Mouse (Mus musculus) CH12F3 (cell line): ENCODE measurements around the gene Tagln3.

Experiments
- in situ Hi-C: fragments of 300-500 bp; cut with MboI; formaldehyde crosslinking; loops from 2 replicates; pipeline ENCODE4 v1.14.3; 2020; ENCODE audit warnings: low sequenced_read_pairs

Gene Tagln3

DNA sequence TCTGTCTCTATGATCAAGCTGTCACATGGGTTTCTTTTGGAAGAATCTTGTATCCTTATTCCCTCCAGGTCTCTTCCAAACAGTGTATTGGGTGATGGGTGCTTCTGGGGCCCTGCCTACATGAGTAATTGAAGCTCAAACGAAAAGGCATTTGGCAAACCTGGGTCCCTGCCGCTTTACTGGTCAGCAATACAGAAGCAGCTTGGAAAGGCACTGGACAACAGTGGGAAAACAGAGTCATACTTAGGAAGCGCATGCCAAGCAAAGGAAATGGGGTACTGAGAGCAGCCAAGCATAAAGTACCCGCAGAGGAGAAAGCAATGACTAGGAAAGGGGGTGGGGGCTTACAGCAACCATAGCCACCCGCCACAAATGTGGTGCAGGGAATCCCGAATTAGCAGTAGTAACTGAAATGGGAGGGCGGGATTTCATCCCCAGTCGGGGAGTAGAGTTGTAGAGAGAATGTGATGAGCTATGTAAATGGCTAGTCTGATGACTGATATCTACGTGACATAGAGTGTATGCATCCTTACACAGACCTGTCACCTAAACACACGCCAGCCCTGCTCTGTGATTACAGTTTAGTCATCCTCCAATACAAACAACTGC lies 4.3 kb downstream of the Tagln3 start:
- in situ Hi-C loops, result no loop called here

DNA sequence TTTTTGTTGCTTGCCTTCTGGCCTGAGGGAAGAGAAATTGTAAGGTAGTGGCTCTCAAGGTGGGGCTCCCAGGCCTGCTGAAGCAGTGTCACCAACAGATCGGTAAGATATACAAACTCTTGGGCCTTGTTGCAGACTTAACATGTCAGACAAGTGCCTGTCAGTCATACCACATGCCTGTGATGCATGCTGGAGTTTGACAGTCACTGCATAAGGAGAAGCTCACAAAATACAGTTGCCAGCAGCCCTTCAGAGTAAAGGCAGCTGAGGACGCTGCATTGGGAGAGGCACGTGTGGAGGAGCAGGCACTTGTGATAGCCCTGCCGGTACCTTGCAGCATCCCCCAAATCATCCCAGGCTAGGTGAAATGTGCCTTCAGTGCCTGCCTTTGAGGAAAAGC lies 6.1 kb downstream of the Tagln3 start:
- in situ Hi-C loops, result no loop called here

DNA sequence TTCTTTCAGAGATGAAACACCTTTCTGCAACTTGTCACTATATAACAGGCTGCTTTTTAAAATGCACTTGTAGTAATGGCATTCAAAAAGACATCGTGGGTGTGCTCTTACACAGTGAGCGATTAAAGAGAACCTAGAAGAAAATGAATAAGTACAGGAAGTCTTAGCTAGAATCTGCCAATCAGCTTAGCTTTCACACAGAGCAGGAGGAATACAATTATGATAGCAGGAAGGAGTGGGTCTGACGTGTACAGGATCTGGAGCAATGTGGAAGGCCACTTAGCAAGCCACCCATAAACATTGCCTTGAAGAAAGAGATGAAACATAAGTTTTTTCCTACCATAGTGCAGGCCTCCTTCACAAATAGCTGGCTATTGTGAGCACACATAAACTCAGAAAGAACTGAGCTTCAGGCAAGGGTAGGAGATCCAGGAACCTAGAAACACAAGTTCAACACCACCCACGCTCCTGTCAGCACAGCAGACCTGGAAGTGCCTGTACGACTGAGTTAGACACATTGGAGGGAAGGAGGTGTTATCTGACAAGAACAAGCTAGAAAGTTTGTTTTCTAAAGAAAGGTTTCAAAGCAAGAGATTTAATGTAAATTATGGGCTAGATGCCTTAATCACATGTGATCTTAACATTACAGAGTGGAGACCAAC lies 9.8 kb downstream of the Tagln3 start:
- in situ Hi-C loops, result no loop called here

DNA sequence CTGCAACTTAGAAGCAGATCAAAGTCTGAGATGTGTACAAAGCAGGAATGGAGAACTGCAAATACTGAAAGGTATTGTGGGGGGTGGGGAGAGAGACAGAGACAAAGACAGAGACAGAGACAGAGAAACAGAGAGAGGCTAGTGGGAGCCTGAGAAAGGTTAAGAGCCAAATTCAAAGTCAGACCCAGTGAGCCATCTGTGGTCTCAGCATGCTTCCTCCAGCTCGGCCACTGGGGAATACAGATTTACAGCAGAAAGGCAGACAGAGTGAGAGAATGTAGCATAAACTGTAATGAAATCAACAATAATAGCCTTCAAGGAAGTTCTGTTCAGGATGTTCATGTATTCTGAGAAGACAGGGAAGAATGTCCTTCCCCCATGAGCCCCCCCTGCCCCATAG lies 10.5 kb downstream of the Tagln3 start:
- in situ Hi-C loops, result no loop called here

DNA sequence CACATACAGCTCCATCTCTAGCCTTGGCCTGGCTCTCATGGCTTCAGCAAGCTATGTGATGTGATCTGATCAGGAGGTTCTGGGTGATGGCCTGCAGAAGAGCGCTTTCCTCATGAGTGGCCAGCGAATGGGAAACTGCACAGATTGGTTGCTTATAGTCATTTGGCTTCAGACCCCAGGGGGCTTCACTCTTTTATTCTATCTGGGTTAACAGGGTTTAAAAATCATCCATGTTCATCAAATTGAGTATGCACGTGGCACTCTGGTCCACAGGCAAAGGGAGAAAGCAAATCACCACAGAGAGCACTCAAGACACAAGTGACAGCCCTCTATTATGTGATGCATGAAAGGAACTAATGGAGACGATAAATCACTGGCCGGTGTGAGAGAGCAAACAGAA lies 11.1 kb downstream of the Tagln3 start:
- in situ Hi-C loops, result no loop called here

DNA sequence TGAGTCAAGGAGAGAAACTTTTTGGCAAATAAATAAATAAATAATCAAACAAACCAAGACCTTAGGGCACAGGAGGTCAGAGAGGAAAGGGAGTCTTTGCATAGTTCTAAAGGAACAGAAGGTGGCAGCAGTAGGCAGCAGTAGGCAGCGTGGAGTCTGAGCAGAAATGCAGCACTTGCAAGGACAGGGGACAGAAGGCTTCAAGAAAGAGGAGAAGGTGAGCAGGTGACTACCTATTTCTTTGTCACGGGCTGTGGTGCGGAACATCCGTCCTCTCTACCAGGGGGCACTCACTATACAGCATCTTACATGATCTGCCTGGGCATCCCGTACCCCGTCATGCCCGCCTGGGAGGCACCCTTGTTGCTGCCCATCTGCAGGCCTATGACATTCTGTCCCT lies 13.1 kb downstream of the Tagln3 start:
- in situ Hi-C loops, result no loop called here

DNA sequence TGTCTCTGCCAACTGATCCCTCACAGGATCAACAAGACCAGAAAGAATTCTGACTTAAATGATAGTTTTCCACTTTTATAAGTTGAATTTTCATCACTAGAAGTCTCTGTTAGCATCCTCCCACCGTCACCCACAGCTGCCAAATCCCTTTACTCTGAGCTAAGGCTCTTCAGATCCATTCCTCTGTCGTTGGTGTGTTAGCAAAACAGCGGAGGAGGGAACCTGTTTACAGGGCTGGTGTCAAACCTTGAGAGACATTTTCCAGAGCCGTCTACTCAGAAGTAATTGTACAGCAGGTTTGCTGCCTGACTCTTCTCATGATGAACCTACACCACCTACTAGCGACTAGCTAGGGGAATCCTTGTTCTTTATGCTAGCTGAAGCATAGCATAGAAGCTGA lies 25.1 kb downstream of the Tagln3 start:
- in situ Hi-C loops, result no loop called here

DNA sequence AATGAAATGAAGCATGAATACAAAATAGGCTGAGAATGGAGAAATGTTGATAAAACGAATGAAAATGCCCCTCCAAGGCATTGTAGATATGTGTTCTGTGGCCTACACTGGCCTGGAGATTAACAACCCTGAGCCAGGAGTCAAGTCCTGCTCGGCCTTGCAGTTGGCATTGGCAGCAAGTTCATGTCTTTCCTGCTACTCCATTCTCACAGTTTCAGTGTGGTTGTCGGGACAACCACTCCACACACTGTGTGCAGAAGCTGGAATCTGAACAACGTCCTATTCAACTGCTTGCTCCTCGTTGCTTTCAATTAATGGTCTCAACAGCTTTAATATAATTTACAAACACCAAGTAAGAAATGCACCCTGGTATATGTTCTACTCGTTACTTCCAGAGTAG lies 26.4 kb downstream of the Tagln3 start:
- in situ Hi-C loops, result no loop called here

DNA sequence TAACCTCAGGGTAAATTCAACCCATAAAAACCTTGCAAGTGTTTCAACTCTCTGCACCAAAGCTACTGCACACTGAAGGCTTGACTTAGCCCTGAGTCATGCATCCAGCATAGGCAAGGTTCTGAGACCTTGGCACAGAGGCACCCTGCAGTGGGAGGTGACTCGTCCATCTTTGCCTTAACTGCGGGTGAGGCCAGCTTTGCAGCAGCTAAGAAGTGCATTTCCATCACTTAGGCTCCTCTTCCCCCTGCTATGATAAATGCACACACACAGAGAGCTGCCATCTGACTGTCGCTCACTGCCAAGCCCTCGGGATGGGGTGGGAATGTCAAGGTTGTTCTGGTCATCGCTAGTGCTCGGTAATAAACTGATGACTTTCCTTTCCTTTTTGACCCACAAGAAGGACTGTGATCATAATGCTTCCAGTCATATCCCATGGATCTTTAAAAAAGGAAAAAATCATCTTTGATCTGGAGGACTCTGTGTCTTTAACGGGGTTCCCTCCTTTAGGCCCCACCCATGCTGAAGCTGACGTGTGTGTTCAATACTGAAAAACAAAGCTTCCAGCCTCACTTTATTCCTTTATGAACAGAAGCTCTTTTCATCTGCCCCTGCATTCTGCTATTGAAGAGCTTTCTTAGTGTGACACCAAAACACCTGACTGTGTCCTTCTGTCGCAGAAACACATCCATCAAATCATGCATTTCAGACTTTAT lies 28.8 kb downstream of the Tagln3 start:
- in situ Hi-C loops, result no loop called here

DNA sequence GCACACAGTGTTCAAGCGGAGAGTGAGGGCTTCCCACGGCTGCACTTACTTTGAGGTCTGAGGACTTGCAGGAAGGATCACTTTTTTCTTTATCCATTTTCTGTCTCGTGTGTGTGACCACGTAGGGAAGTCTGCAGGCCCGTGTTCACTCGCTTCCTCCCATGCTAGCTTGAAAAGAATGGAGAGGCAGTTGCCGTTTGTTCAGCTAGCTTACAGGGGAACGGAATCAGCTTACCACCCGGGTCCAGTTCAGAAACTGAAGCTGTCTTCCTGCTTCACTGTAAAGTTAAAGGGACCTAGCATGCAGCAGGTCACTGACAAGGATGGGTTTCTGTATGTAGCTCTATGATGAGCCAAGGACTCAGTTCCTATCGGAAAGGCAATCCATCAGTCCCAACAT lies 30.9 kb downstream of the Tagln3 start, which contains the start of gene Tmprss7:
Gene Tmprss7 (minus strand): TSS at position 101 of the 400 bp plus-strand sequence.
- in situ Hi-C loops, result no loop called here

DNA sequence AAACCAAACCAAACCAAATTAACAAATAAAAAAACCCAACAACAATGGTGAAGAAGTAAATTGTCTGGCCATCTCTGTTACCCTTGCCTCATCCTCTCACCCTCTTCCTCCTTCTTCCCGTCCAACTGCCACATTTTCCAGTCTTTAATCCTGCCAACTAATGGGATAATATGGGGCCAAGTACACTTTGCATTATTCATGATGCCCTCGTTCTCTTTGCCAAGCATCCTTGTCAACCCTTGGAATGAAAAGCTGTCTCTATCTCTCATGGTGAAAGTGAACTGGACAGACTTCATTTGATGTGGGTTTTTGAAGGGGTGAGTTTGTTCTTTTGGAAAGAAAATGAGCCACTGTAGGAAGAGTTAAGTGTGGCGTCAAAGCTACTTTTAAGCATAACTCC lies 31.6 kb downstream of the Tagln3 start:
- in situ Hi-C loops, result no loop called here

DNA sequence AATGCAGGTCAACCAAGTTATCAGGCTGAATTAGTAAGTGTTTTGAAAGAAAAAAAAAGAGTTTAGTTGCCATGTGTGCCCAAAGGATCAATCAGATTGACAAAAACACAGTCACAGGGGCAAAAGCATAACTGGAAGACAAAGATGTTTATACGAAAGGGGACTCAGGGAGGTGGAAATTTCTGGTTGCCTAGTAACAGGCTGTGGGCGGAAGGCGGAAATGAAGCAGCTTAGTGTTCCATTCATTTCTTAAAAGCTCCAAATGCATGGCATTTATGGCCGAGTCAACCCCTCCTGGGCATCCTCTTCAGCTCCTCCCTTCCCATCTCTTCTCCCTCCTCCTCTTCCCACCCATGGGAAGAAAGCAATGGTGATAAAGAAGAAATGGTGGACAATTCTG lies 34.2 kb downstream of the Tagln3 start:
- in situ Hi-C loops, result no loop called here

DNA sequence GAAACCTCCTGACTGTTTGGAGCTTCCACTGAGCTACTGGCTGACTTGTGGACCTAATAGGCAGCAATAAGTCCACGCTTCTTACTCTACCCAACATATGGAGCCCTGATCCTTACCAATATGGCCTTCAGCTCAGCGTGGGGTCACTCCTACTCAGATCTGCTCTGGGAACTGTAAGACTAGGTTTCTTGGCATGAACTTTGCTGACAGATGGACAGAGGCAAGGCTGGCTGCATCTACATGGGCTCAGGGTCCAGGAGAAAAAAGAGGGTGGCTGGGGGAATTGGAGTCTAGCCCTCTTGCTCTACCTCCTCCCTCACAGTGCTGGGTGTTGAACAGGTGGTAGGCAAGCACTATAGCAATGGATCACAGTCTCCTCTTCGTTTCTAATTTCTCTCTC lies 37.6 kb downstream of the Tagln3 start:
- in situ Hi-C loops, result loop anchor here (10.0 kb wide), 1 partner anchor 278 kb away; no protein-coding TSS in a partner anchor

DNA sequence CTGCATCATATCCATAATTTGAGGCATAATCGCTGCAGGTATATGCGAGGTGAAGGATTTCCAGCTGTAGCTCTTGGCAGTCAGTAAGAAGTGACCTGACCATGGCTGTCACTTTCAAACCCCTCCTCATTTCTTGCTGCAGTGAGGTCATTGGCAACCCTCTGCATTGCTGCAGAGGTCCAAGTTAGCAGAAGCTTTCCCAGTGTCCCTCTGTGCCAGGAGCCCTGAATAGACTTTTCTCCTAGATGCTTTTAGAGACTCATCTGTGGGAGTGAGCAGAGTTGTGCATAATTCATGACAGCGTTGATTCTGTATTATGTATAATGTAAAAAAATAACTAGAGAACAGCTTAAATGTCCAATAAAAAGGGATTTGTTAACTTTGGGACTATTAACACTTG lies 39.1 kb downstream of the Tagln3 start:
- in situ Hi-C loops, result loop anchor here (10.0 kb wide), 1 partner anchor 280 kb away; no protein-coding TSS in a partner anchor

DNA sequence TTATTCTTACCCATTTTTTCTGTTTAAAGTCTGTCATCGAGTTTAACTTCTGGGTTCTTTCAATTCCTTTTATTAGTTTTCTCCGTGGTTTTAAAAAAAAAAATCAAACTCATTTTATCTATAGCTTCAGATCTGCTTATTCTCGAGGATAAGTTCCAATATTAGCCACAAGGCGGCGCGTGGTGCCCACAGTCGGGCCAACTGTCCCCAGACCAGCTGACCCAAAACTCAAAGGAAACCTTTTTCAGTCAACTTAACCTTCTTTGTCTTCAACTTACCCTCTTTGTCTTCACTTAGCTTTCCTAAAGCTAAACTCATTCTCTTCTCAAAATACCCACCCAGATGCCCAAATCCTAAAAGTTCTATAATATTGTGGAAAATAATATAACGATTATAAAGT lies 39.6 kb downstream of the Tagln3 start:
- in situ Hi-C loops, result loop anchor here (10.0 kb wide), 1 partner anchor 280 kb away; no protein-coding TSS in a partner anchor

DNA sequence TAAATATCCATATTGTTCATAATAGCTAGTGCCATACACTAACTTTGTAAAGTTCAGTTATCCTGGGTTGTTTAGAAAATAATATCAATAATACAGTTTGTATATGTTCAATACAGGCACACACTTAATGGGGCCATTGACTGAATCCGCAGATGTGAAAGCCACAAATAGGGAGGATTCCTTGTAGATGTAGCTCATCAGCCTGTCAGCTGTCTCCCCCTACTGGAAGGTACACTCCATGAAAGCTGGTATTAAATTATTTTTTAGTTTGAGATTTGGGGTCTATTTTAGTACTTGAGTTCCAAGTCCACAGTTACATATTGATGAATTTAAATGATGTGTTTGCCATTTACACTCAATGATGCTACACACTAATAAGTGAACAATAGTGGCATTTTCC lies 47.9 kb downstream of the Tagln3 start:
- in situ Hi-C loops, result no loop called here

DNA sequence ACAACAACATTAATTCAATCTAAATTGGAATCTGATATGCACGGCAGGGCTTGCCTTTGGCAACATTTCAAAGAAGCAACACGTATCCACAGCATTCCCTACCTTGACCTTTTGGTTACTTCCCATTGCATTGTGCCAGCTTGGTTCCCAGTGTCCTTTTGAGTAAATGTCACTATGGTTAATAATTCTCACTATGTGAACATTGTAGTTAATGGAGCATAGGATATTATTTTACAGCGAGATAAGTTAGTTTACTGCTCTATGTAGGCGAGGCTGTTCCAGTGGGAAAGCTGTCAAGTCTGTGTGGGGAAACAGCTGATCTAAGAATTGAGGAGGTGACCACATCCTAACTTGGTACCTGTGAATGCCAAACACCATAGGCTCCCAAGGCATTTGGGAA lies 54.4 kb downstream of the Tagln3 start:
- in situ Hi-C loops, result no loop called here

DNA sequence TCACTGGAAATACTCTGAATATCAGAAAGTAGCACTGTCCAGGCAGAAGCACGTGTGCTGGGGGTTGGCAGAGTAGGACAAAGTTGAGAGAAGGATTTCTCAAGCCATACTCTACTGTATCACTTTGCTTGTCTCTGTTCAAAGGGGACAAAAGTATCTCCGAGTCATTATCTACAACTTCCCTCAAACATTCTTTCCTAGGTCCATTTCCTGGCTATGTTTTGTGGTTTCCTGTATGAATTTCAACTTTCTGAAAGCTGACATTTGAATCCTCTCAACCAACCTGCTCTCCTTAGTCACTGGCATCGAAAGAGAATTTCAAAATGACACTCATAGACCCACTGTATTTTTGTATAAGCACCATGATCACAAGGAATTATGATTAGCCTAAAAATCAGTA lies 56.2 kb downstream of the Tagln3 start:
- in situ Hi-C loops, result no loop called here

DNA sequence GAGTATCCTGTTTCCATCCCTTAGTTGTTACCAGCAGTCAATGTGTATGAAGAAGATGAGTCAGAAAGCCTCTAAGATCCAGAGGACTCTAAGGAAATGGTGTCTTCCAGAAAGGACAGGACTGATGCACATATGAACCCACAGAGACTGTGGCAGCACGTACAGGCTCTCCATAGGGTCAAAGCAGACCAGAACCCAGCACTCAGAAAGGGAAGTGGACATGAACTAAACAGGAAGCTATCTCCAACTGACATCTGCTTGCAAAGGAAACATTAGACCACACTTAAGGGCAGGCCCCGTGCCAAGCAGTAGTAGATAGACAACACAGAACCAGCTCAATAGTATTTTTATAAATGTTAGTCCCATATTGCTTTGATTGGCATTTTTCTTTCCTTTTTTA lies 58.3 kb downstream of the Tagln3 start:
- in situ Hi-C loops, result no loop called here

DNA sequence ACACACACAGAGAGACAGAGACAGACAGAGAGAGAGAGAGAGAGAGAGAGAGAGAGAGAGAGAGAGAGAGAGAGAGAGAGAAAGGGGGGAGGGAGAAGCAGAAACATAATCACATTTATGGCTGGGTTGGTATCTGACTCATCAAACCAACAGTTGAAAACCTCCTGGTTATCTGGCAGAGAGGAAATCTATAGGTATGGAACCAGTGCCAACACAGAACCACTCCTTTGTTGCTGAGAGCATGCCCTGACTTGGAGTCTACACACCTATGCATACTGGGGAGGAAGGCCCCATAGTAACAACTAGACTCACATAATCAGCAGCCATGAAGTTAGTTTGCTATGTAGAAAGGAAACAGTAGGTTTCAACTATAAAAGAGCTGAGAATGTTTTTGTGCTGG lies 62.0 kb downstream of the Tagln3 start:
- in situ Hi-C loops, result no loop called here
